Mouse (Mus musculus) kidney, postnatal 4 days (tissue): ENCODE measurements around the gene Gab1.
A peak's percentile ranks its signal among the peaks of the same experiment; 100 is the strongest.

Source experiments
- DNase-seq, 2 experiments: peaks; one replicate each; pipeline ENCODE4 v3.0.0; 2021; ENCODE audit warnings: mixed read lengths in 2 of 2

The Gab1 gene

DNA sequence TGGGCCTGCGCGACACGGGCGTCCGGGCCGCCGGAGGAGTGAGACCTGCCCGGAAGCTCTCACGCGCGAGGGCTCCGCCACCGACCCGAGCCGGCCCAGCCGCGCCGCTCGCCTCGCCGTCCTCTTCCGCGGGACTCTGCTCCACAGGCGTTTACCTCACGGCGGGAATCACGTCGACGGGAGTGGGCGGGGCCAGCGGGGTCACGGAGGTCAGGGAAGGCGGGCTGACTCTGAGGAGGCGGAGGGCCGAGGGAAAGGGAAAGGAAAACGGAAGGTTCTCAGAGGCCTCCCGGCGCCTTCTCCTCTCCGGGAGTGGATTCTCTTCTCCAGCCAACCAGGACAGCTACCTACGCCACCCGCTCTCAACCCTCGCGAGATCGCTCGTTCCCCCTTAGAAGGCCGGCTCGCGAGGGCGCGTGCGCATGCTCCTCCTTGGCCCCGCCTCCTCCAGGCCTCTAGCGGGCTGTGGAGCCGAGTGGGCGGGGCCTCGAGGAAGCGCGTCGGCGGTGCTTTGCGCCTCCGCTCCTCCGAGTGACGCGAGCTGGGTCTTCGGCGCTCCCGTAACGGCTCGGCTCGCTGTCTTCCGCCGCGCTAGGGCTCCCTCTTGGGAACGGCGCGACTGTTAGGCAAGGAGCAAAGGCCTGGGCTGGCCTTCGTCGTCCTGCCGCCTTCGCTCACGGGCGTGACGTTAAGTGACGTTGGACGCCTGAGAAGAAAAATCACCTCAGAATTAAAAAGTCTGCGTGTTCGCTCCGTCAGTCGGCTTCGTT lies 141.0 kb downstream of the Gab1 start, which contains the start of gene Smarca5:
Gene Smarca5, minus strand, starts transcription at position 343 of the 770 bp plus-strand sequence.
- DNase-seq, result peak; percentile 98 to 99

DNA sequence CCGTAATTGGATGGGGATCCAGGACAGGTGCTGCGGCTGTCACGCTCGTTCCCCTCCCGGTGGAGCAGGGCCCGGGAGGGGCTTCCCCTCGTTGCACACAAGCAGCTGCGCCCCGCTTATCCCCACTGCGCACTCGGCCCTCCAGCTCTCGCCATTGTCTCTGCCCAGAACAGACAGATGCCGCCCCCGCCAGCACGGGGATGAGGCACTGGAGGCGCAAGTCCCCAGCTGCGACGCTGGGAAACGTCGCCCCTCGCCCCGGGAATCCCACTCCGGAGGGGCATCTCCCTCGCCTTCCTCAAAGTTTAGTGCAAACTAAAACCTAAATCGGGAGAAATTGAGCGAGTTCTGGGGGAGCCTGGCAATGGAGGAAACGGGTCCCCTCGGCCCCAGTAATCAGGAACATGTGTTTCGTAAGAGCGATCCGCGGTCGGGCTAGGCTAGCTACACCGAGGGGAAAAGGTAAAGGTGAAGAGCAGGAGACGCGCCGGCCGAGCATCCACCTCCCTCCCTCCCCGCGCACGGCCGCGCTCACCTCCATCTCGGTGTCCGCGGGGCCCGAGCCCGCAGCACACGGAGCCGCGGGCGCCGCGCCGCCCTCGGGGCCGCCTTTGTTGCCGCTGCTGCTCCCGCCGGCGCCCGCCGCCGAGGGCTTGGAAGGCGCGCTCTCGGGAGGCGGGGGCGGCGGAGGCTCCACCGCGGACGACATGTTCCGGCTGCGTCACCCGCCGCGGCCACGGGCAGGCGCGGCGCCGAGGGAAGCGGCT lies 141.7 kb downstream of the Gab1 start:
- DNase-seq, result peak; percentile 54 to 69

DNA sequence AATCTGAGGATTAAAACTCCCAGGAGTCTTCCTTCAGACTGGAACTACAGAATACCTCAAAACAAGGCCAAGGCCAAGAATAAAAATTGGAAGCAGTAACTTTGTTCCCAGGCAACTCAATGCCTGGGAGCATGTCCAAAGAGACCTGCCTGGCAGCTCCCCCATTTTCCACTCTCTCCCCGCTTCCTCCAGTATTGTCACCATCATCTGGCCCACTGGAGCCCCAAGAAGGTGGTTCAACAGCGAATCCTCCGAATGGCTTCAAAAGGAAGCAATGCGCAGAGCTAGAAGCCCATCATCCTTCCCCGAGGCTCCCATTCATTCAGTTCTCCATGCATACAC lies 142.3 kb downstream of the Gab1 start:
- DNase-seq, result no peak

DNA sequence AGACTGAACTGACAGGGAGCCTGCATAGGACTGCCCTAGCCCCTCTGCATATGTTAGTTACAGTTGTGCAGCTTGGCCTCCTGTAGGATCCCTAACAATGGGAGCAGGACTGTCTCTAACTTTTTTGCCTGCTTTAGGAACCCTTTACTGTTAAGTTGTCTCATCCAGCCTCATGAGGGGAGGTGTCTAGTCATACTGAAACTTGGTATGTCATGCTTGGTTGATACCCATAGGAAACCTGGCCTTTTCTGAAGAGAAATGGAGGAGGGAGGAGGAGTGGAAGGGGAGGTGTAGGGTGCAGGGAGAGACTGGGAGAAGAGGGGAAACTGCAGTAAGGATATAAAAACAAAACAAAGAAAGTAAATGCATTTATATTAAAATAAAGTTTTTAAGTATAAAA lies 148.0 kb downstream of the Gab1 start:
- no peak for DNase-seq

DNA sequence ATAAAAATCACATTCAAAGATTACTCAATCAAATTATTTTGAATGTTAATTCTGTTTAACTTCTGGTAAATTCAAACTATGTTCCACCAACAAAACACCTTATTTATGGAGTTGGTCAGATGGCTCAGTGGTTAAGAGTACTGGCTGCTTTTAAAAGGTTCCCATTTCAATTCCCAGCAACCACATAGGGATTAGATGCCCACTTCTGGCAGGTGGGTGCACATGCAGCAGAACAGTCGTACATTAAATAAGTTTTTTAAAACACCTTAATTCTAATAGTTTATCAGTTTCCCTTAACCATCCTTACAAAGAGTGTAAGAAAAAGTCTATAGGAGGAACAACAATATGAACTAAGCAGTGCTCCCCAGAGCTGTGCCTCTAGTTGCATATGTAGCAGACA lies 165.9 kb downstream of the Gab1 start:
- DNase-seq, result peak in 1 of 2 experiments; percentile 11
